Mouse (Mus musculus) ES-Bruce4 (cell line): ENCODE measurements around the gene Hspe1. TPM values are rescaled to one million over a fixed set of nuclear protein-coding genes. Genes with fewer than 3 reads are reported as not detected.
A peak's percentile ranks its signal among the peaks of the same experiment; 100 is the strongest.

Experiments
- H3K27ac ChIP-seq: 2 replicates; pipeline ENCODE4 v1.5.1; 2012; ENCODE audit warnings: low read length, inconsistent platforms; ENCODE audit not compliant: insufficient read depth
- H3K27me3 ChIP-seq: 2 replicates; pipeline ENCODE4 v1.6.1; 2012; ENCODE audit warnings: mild to moderate bottlenecking, low read length, inconsistent platforms; ENCODE audit not compliant: control insufficient read depth, poor library complexity, insufficient read depth, severe bottlenecking
- H3K36me3 ChIP-seq: 2 replicates; pipeline ENCODE4 v1.6.1; 2012; ENCODE audit warnings: inconsistent platforms, mild to moderate bottlenecking, low read length, moderate library complexity; ENCODE audit not compliant: control insufficient read depth, poor library complexity, insufficient read depth, severe bottlenecking
- H3K4me1 ChIP-seq: one replicate; pipeline ENCODE4 v1.8.1; 2011; ENCODE audit warnings: low read length; ENCODE audit not compliant: control insufficient read depth, insufficient read depth
- H3K4me3 ChIP-seq: 2 replicates; pipeline ENCODE4 v1.5.1; 2011; ENCODE audit warnings: low read depth, mild to moderate bottlenecking, low read length
- H3K9ac ChIP-seq: 2 replicates; pipeline ENCODE4 v1.6.1; 2012; ENCODE audit warnings: low read depth, mild to moderate bottlenecking, inconsistent platforms; ENCODE audit not compliant: poor library complexity, severe bottlenecking
- H3K9me3 ChIP-seq: replicated peaks from 2 replicates; pipeline ENCODE4 v1.6.1; 2012; ENCODE audit warnings: mild to moderate bottlenecking, low read length, inconsistent platforms; ENCODE audit not compliant: control insufficient read depth, poor library complexity, insufficient read depth, severe bottlenecking
- CTCF ChIP-seq: IDR thresholded peaks from one replicate; pipeline ENCODE4 v1.8.1; 2011; ENCODE audit warnings: low read depth, low read length
- EP300 ChIP-seq: IDR thresholded peaks from 2 replicates; pipeline ENCODE4 v1.6.1; 2011; ENCODE audit warnings: low read depth, low read length; ENCODE audit not compliant: insufficient read depth
- POLR2A ChIP-seq: IDR thresholded peaks from one replicate; pipeline ENCODE4 v1.8.1; 2011; ENCODE audit warnings: low read length; ENCODE audit not compliant: insufficient read depth
- polyA plus RNA-seq: library from polyadenylated mRNA; stranded (reverse); fragments of >200 nt; gene quantifications from 2 replicates; pipeline ENCODE4 v1.2.4, GENCODE M21; 2011; ENCODE audit warnings: low read depth; ENCODE audit not compliant: missing spikeins, insufficient read depth, insufficient read length

Hspe1 gene
- polyA plus RNA-seq, 1 experiment = 622 TPM

GRCm38 (mm10) chr1:55076849-55077516, 10.9 kb upstream of the Hspe1 start:
- Histone ChIP-seq H3K9ac (no peak overlapping the region), H3K27me3 (no peaks in the 10 kb centered on the region), H3K36me3 (peaks cover 37% of the 10 kb centered on the region), H3K9me3 (no peaks in the 10 kb centered on the region), H3K27ac (no peak overlapping the region; the same call in 1 of the 2 replicates), H3K4me1 (no peaks in the 10 kb centered on the region), H3K4me3 (no peak overlapping the region)
- TF ChIP-seq CTCF (no peak), EP300 (no peak), POLR2A (no peak)

- Histone ChIP-seq H3K4me3 (no peak overlapping the region), H3K9me3 (no peaks in the 10 kb centered on the region), H3K27me3 (no peaks in the 10 kb centered on the region), H3K4me1 (no peaks in the 10 kb centered on the region), H3K9ac (no peak overlapping the region), H3K27ac (0 out of 2 replicates have a peak overlapping the region, but pooled peaks have one; percentile 5), H3K36me3 (peaks cover 63% of the 10 kb centered on the region)
- no peak for TF ChIP-seq POLR2A
- TF ChIP-seq EP300 = no peak
- no peak for TF ChIP-seq CTCF
These were observed 8.3 kb upstream of the Hspe1 start for GRCm38 (mm10) chr1:55079677-55080076.

GRCm38 (mm10) chr1:55082106-55082505, 5.8 kb upstream of the Hspe1 start:
- Histone ChIP-seq H3K9me3 (no peaks in the 10 kb centered on the region), H3K27me3 (no peaks in the 10 kb centered on the region), H3K27ac (no peak overlapping the region), H3K4me3 (no peak overlapping the region), H3K9ac (no peak overlapping the region), H3K36me3 (peaks cover 82% of the 10 kb centered on the region), H3K4me1 (no peaks in the 10 kb centered on the region)
- no peak for TF ChIP-seq CTCF
- no peak for TF ChIP-seq EP300
- no peak for TF ChIP-seq POLR2A

GRCm38 (mm10) chr1:55085781-55086366, 2.1 kb upstream of the Hspe1 start:
- Histone ChIP-seq H3K9ac (peak overlapping the region; percentile 95), H3K36me3 (peaks cover 76% of the 10 kb centered on the region), H3K4me1 (no peaks in the 10 kb centered on the region), H3K9me3 (no peaks in the 10 kb centered on the region), H3K27me3 (no peaks in the 10 kb centered on the region), H3K27ac (peak overlapping the region; percentile 50; the same call in 1 of the 2 replicates), H3K4me3 (peak overlapping the region; percentile 58)
- no peak for TF ChIP-seq EP300
- TF ChIP-seq POLR2A = no peak
- TF ChIP-seq CTCF = no peak

- Histone ChIP-seq H3K36me3 (peaks cover 73% of the 10 kb centered on the region), H3K27me3 (no peaks in the 10 kb centered on the region), H3K9ac (peak overlapping the region; percentile 95), H3K27ac (peak overlapping the region; percentile 69), H3K9me3 (no peaks in the 10 kb centered on the region), H3K4me1 (no peaks in the 10 kb centered on the region), H3K4me3 (peak overlapping the region; percentile 99)
- no peak for TF ChIP-seq CTCF
- TF ChIP-seq EP300 = no peak
- no peak for TF ChIP-seq POLR2A
These were observed 998 bp upstream of the Hspe1 start for GRCm38 (mm10) chr1:55086868-55087400.

- TF ChIP-seq POLR2A = no peak
- 0 out of 2 replicates have a peak, but pooled peaks have one; percentile 6 for TF ChIP-seq EP300
- H3K9me3 ChIP-seq = no peaks in the 10 kb centered on the region
- H3K36me3 ChIP-seq = peaks cover 70% of the 10 kb centered on the region
- peak overlapping the region; percentile 69 for H3K27ac ChIP-seq
- peak overlapping the region; percentile 95 for H3K9ac ChIP-seq
- H3K4me1 ChIP-seq = no peaks in the 10 kb centered on the region
- no peaks in the 10 kb centered on the region for H3K27me3 ChIP-seq
- H3K4me3 ChIP-seq = peak overlapping the region; percentile 99
These were observed 479 bp upstream of the Hspe1 start for GRCm38 (mm10) chr1:55087401-55087904.
